Mouse (Mus musculus): ENCODE measurements around the gene Mtg1.

- no peak for TF ChIP-seq ZC3H11A (IDR thresholded peaks at IDR 0.05; ENCODE audit: borderline replicate concordance, low read depth, low read length)
- no peak for TF ChIP-seq HCFC1 (IDR thresholded peaks at IDR 0.05; ENCODE audit: borderline replicate concordance, insufficient read depth, low read length)
- TF ChIP-seq CHD2 (IDR thresholded peaks at IDR 0.05; ENCODE audit: low read depth, low read length): no peak
- no peak for TF ChIP-seq MAFK (IDR thresholded peaks at IDR 0.05; ENCODE audit: insufficient read depth, low read depth, low read length)
Observed at GRCm38 (mm10) chr7:140111943-140112342, 25.4 kb upstream of the Mtg1 start.

Data from ES-E14 (cell line).